ENCODE assay signal across 12 mouse cellular contexts in the genomic region with DNA sequence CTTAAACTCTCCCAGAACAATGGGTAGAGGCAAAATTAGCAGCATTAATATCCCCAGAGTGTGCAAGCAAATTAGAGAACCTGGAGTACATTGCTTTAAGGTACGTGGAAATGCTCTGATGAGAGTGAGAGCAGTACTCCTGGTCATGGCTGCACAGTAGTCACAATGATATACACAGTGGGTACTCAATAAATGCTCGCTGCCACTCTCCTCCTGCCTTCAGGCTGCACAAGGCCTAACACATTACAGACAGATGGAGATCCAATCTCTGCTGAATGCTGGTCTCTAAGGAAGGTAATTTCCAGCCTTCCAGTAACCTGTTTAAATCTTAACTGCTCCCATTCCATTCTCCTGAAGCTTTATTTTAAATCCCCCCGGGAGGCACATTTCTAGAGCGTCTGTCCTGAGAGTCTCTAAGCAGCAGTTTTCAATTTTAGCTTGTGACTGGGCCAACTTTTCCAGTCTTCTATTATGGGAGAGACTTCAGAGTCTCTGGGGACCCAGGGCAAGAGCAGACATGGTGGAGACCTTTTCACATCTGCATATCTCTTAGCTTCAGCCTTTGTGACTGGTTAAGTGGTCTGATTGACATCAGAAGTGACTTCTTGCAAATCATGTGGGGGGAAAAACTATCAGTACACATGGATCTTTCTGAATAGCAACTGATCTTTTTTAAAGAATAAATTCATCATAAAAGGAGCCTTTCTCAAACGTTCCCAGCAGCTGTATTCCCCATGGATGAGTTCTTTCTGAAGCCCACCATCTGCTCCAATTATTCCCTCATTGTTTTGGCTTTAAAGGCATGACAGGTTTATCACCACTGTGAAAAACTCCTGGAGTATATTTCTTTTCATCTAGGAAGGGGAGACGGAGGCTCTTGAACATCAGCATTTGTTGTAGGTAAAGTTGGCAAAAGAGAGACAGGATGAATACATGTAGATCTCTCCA.
DNase-seq lines count a peak whose midpoint lies in the region; ATAC-seq and TF ChIP-seq lines count a peak whose summit lies in the region.
"Had no signal": no experiment of that assay in that cellular context is flagged by ENCODE, and none has a peak within 500 bp of the region (broad histone marks: within the 10 kb centered on the region; RNA-seq: fewer than 3 reads in every experiment).

No protein-coding gene starts in this region.

- H3K9me3 ChIP-seq in kidney, postnatal 0 days (replicated peaks; ENCODE audit: low read length), result no peaks in the 10 kb centered on the region
- no peaks in the 10 kb centered on the region for H3K9me3 ChIP-seq in hindbrain, postnatal 0 days (ENCODE audit: low read length)
- no peaks in the 10 kb centered on the region for H3K9me3 ChIP-seq in neural tube, embryonic 12.5 days

- no peak for TF ChIP-seq EP300 in heart, adult 2 months (IDR thresholded peaks at IDR 0.05; ENCODE audit: insufficient read depth, low read depth, low read length)

- no peak overlapping the region for H3K9ac ChIP-seq in kidney, postnatal 0 days (ENCODE audit: low read depth, low read length)
- no peak overlapping the region for H3K9ac ChIP-seq in hindbrain, postnatal 0 days (replicated peaks; ENCODE audit: low read length)
- no peak overlapping the region for H3K9ac ChIP-seq in neural tube, embryonic 12.5 days
- H3K9ac ChIP-seq in heart, adult 2 months (ENCODE audit: low read depth, low read length), result no peak overlapping the region

- no peak for TF ChIP-seq CTCF in kidney, postnatal 0 days (IDR thresholded peaks at IDR 0.05; ENCODE audit: low read depth)
- no peak for TF ChIP-seq CTCF in embryonic fibroblast, embryonic 13.5 days (IDR thresholded peaks at IDR 0.05; ENCODE audit: borderline replicate concordance, insufficient read depth, low read length)
- TF ChIP-seq CTCF in hindbrain, postnatal 0 days (IDR thresholded peaks at IDR 0.05; ENCODE audit: low read depth), result no peak
- no peak for TF ChIP-seq CTCF in heart, adult 2 months (IDR thresholded peaks at IDR 0.05)

- peak; percentile 21; the same call in 1 of the 2 replicates for ATAC-seq in kidney, postnatal 0 days (replicated peaks; ENCODE audit: low FRiP score, low read depth)
- 0 out of 2 replicates have a peak, but pooled peaks have one; percentile 35 for ATAC-seq in hindbrain, postnatal 0 days
- ATAC-seq in neural tube, embryonic 12.5 days (ENCODE audit: low FRiP score, low read depth), result peak; percentile 78
- ATAC-seq: activated CD4-positive, CD25-positive, alpha-beta regulatory T cell, adult 4 months had no signal

- DNase-seq in kidney, postnatal 0 days (ENCODE audit: low spot score), result peak; percentile 83
- DNase-seq in kidney, postnatal 25 days, result no peak
- DNase-seq in hindbrain, postnatal 0 days (ENCODE audit: low spot score), result peak; percentile 41
- no peak for DNase-seq in heart, adult 8-10 months (ENCODE audit: low spot score)
- DNase-seq in layer of hippocampus, postnatal 25 days (ENCODE audit: extremely low spot score in 1 of 2, low spot score in 1 of 2), result no peak
- no peak for DNase-seq in heart, adult 2 months
- DNase-seq: cerebellum, adult 2 months; gastrocnemius, adult 2 months had no signal

- 0 out of 2 replicates have a peak, but pooled peaks cover 5% of the 10 kb centered on the region for H3K4me1 ChIP-seq in kidney, postnatal 0 days (replicated peaks; ENCODE audit: insufficient read depth, low read length)
- H3K4me1 ChIP-seq in embryonic fibroblast, embryonic 13.5 days (ENCODE audit: control insufficient read depth, insufficient read depth, low read length), result peaks cover 21% of the 10 kb centered on the region
- peaks cover 11% of the 10 kb centered on the region; the same call in 1 of the 2 replicates for H3K4me1 ChIP-seq in hindbrain, postnatal 0 days (ENCODE audit: insufficient read depth, low read length)
- H3K4me1 ChIP-seq in neural tube, embryonic 12.5 days, result peaks cover 16% of the 10 kb centered on the region
- H3K4me1 ChIP-seq in heart, adult 2 months (ENCODE audit: control insufficient read depth, insufficient read depth, low read length), result no peaks in the 10 kb centered on the region

- WGBS in kidney, postnatal 0 days, result 37% methylated on average over 6 of the region's 6 CpGs
- 38% methylated on average over 6 of the region's 6 CpGs for WGBS in hindbrain, postnatal 0 days
- WGBS in neural tube, embryonic 12.5 days, result 24% methylated on average over 6 of the region's 6 CpGs
- WGBS in heart, adult 2 months, result 69% methylated on average over 6 of the region's 6 CpGs

- H3K27ac ChIP-seq in kidney, postnatal 0 days, result peak overlapping the region; percentile 54
- peak overlapping the region; percentile 99 for H3K27ac ChIP-seq in embryonic fibroblast, embryonic 13.5 days (ENCODE audit: insufficient read depth, low read length)
- peak overlapping the region; percentile 51; the same call in 1 of the 2 replicates for H3K27ac ChIP-seq in hindbrain, postnatal 0 days
- H3K27ac ChIP-seq in neural tube, embryonic 12.5 days, result peak overlapping the region; percentile 12; the same call in 1 of the 2 replicates
- H3K27ac ChIP-seq in heart, adult 2 months, result no peak overlapping the region
- H3K27ac ChIP-seq: gastrocnemius, adult 2 months; macrophage had no signal

- no peaks in the 10 kb centered on the region for H3K79me2 ChIP-seq in heart, adult 2 months (replicated peaks; ENCODE audit: control insufficient read depth, insufficient read depth, low read length)

- H3K4me2 ChIP-seq in kidney, postnatal 0 days (ENCODE audit: low read length), result no peak overlapping the region
- no peak overlapping the region for H3K4me2 ChIP-seq in hindbrain, postnatal 0 days (ENCODE audit: low read depth, low read length)
- 0 out of 2 replicates have a peak overlapping the region, but pooled peaks have one; percentile 4 for H3K4me2 ChIP-seq in neural tube, embryonic 12.5 days (replicated peaks)

- no peak for TF ChIP-seq POLR2A in embryonic fibroblast, embryonic 13.5 days (IDR thresholded peaks at IDR 0.05; ENCODE audit: low read depth, low read length)
- TF ChIP-seq POLR2A in heart, adult 2 months (IDR thresholded peaks at IDR 0.05; ENCODE audit: insufficient read depth, low read depth, low read length), result no peak

- no peaks in the 10 kb centered on the region for H3K36me3 ChIP-seq in kidney, postnatal 0 days (ENCODE audit: insufficient read depth, low read length)
- H3K36me3 ChIP-seq in hindbrain, postnatal 0 days (ENCODE audit: insufficient read depth, low read length), result no peaks in the 10 kb centered on the region
- no peaks in the 10 kb centered on the region for H3K36me3 ChIP-seq in neural tube, embryonic 12.5 days
- no peaks in the 10 kb centered on the region for H3K36me3 ChIP-seq in heart, adult 2 months (ENCODE audit: control insufficient read depth, insufficient read depth, low read length)

- intact Hi-C loops in heart, adult 2 months (cut with DNase I), result no loop called here

- H3K27me3 ChIP-seq in kidney, postnatal 0 days (ENCODE audit: insufficient read depth, low read length), result no peaks in the 10 kb centered on the region
- no peaks in the 10 kb centered on the region for H3K27me3 ChIP-seq in hindbrain, postnatal 0 days (ENCODE audit: insufficient read depth, low read length)
- no peaks in the 10 kb centered on the region for H3K27me3 ChIP-seq in neural tube, embryonic 12.5 days (replicated peaks)
- H3K27me3 ChIP-seq in heart, adult 2 months (ENCODE audit: control insufficient read depth, insufficient read depth, low read length), result no peaks in the 10 kb centered on the region

- H3K4me3 ChIP-seq in kidney, postnatal 0 days (replicated peaks; ENCODE audit: low read depth, low read length), result no peak overlapping the region
- no peak overlapping the region for H3K4me3 ChIP-seq in embryonic fibroblast, embryonic 13.5 days (ENCODE audit: insufficient read depth, low read length)
- no peak overlapping the region for H3K4me3 ChIP-seq in hindbrain, postnatal 0 days (ENCODE audit: low read length)
- H3K4me3 ChIP-seq in neural tube, embryonic 12.5 days, result no peak overlapping the region
- H3K4me3 ChIP-seq in heart, adult 2 months, result no peak overlapping the region
- H3K4me3 ChIP-seq: gastrocnemius, adult 2 months had no signal

Comparison
In these comparisons a context has a peak if more than half of its experiments do, and no peak if none do; other contexts are left out.
1. DNase-seq: peak in kidney, postnatal 0 days (single experiment) and hindbrain, postnatal 0 days (single experiment); none in kidney, postnatal 25 days (0 of 2), heart, adult 8-10 months (single experiment), layer of hippocampus, postnatal 25 days (0 of 2) and heart, adult 2 months (0 of 2).
2. ATAC-seq: peak in every context shown above with its lines; median percentile 78 in neural tube, embryonic 12.5 days; 35 in hindbrain, postnatal 0 days; 21 in kidney, postnatal 0 days.